Mouse (Mus musculus) bone marrow macrophage, adult 2 months (primary cell): ENCODE measurements around the gene Krtap4-13.

ENCODE experiments used
- CTCF ChIP-seq: IDR thresholded peaks from 2 replicates; pipeline ENCODE4 v1.5.1; 2012; ENCODE audit warnings: low read depth, mild to moderate bottlenecking, low read length, moderate library complexity
- POLR2A ChIP-seq: IDR thresholded peaks from 2 replicates; pipeline ENCODE4 v1.6.1; 2012; ENCODE audit warnings: mild to moderate bottlenecking, low read depth, low read length, borderline replicate concordance

DNA sequence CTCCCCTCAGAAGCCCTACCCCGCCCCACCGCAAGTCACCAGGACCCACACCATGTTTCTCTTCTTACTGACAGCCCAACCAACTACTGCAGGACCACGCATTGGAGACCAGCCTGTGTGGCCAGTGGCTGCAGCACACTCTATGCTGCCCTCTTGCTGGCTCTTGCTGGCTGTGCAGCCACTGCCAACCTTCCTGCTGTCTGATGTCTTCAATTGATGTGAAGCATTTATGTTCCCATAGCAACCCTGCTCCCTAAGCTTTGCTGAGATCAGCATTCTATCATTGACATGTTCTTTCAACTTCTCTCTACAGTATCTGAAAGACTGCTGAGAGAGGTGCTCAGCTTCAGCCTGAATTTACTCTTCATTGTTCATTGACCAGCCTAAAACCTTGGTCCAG, 44.4 kb upstream of the Krtap4-13 start:
- TF ChIP-seq POLR2A (no peak), CTCF (no peak)
